Mouse (Mus musculus) embryonic facial prominence, embryonic 15.5 days (tissue): ENCODE results near the gene Uvrag. TPM values are rescaled to one million over a fixed set of nuclear protein-coding genes. Genes with fewer than 3 reads are reported as not detected.

Experiments used
- polyA plus RNA-seq: library from polyadenylated mRNA; unstranded; fragments of >200 nt; fragmentation: Nextera tagmentation; extraction: Ambion mirVana; gene quantifications from 2 replicates; pipeline ENCODE4 v1.2.1, GENCODE M21; 2015

Uvrag gene
- polyA plus RNA-seq, 1 experiment from 2014 or later = 18.9 TPM

Other genes starting within 250 kb of the Uvrag start
- 81.8 and 98.5 TPM in 2 replicates for gene Dgat2, start 41.6 kb upstream of the Uvrag start, polyA plus RNA-seq
- gene Mogat2, start 97.5 kb upstream of the Uvrag start, polyA plus RNA-seq = 2.5 TPM in 2 replicates
- gene Map6, start 126.3 kb upstream of the Uvrag start, polyA plus RNA-seq = 9.3 and 11.0 TPM in 2 replicates
- 2,130 and 2,205 TPM in 2 replicates for gene Serpinh1, start 212.1 kb upstream of the Uvrag start, polyA plus RNA-seq
- 15.1 and 17.5 TPM in 2 replicates for gene Gdpd5, start 240.3 kb upstream of the Uvrag start, polyA plus RNA-seq